In the genomic region with DNA sequence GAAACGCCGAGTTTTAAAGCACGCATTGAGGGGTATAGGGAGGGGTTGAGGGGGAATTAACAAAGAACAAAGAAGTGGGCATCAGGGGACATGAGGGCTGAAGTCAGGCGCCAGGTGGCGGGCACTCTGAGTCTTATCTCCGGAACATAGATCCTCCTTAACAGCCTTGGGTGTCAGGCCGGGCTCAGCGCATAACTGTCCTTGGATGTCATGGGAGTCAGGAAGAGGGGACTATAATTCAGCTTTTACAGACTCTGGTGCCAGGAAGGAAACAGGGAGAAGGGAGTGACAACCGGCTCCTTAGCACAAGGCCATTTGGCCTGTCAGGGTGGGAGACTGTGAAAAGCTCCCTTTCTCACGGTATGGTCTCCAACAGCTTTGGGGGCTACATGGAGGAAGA, we compare ENCODE assay signal across 27 mouse cellular contexts. TPM values are rescaled to one million over a fixed set of nuclear protein-coding genes. Genes with fewer than 3 reads are reported as not detected.
DNase-seq lines count a peak whose midpoint lies in the region; TF ChIP-seq lines count a peak whose summit lies in the region.
"Had no signal": no experiment of that assay in that cellular context is flagged by ENCODE, and none has a peak within 500 bp of the region (broad histone marks: within the 10 kb centered on the region; RNA-seq: fewer than 3 reads in every experiment).

No protein-coding gene starts in this region.

- H3K4me1 ChIP-seq in heart, embryonic 10.5 days = no peaks in the 10 kb centered on the region
- H3K4me1 ChIP-seq in kidney, adult 2 months (ENCODE audit: control insufficient read depth, insufficient read depth, low read length) = no peaks in the 10 kb centered on the region
- H3K4me1 ChIP-seq: embryonic facial prominence, embryonic 15.5 days; forebrain, embryonic 10.5 days; forebrain, embryonic 12.5 days had no signal

- no peaks in the 10 kb centered on the region for H3K27me3 ChIP-seq in heart, embryonic 10.5 days (ENCODE audit: insufficient read depth, poor library complexity, severe bottlenecking)
- H3K27me3 ChIP-seq in kidney, adult 2 months (replicated peaks; ENCODE audit: control insufficient read depth, insufficient read depth, low read length) = no peaks in the 10 kb centered on the region
- H3K27me3 ChIP-seq: embryonic facial prominence, embryonic 13.5 days; embryonic facial prominence, embryonic 15.5 days; forebrain, embryonic 12.5 days had no signal

- TF ChIP-seq CTCF in kidney, adult 2 months (conservative IDR thresholded peaks at IDR 0.05; ENCODE audit: insufficient read depth, insufficient read length, low read depth, low read length) = no peak

- peak; percentile 33 for DNase-seq in adrenal gland, postnatal 14 days
- no peak for DNase-seq in adrenal gland, adult 18-20 months (ENCODE audit: low spot score in 2 of 2)
- DNase-seq in heart, embryonic 10.5 days (ENCODE audit: low spot score) = peak; percentile 39
- no peak for DNase-seq in heart, postnatal 36 days
- peak; percentile 55 for DNase-seq in kidney, adult 2 months
- DNase-seq in kidney, postnatal 14 days = no peak
- DNase-seq: adrenal gland, postnatal 10 days; cerebellum, adult 11 months; cerebellum, adult 18-20 months; cerebellum, adult 8-10 months; cerebellum, adult 9-11 months; cerebellum, postnatal 14 days; cerebellum, postnatal 36 days; embryo, embryonic 11 days had no signal

- H3K4me3 ChIP-seq in heart, embryonic 10.5 days = no peak overlapping the region
- no peak overlapping the region for H3K4me3 ChIP-seq in kidney, adult 2 months (ENCODE audit: insufficient read depth, low read depth, low read length)
- H3K4me3 ChIP-seq: embryonic facial prominence, embryonic 13.5 days; embryonic facial prominence, embryonic 15.5 days; erythroblast, embryonic 14.5 days; forebrain, embryonic 10.5 days; forebrain, embryonic 12.5 days had no signal

- WGBS in heart, embryonic 10.5 days = 90% methylated on average over 10 of the region's 10 CpGs
- WGBS in kidney, adult 2 months = 83% methylated on average over 10 of the region's 10 CpGs

- no peak for TF ChIP-seq POLR2A in kidney, adult 2 months (IDR thresholded peaks at IDR 0.05; ENCODE audit: low read depth, low read length)

- no peak overlapping the region for H3K27ac ChIP-seq in heart, embryonic 10.5 days
- no peak overlapping the region for H3K27ac ChIP-seq in kidney, adult 2 months (ENCODE audit: insufficient read depth, low read depth, low read length)
- H3K27ac ChIP-seq: embryonic facial prominence, embryonic 13.5 days; embryonic facial prominence, embryonic 15.5 days; forebrain, embryonic 10.5 days; forebrain, embryonic 12.5 days had no signal

- H3K9me3 ChIP-seq in heart, embryonic 10.5 days = no peaks in the 10 kb centered on the region
- H3K9me3 ChIP-seq: embryonic facial prominence, embryonic 13.5 days; embryonic facial prominence, embryonic 15.5 days; forebrain, embryonic 12.5 days had no signal

- no peaks in the 10 kb centered on the region for H3K36me3 ChIP-seq in heart, embryonic 10.5 days
- H3K36me3 ChIP-seq in kidney, adult 2 months (ENCODE audit: control insufficient read depth, insufficient read depth, low read length) = no peaks in the 10 kb centered on the region
- H3K36me3 ChIP-seq: embryonic facial prominence, embryonic 13.5 days; embryonic facial prominence, embryonic 15.5 days; forebrain, embryonic 10.5 days; forebrain, embryonic 12.5 days had no signal

- intact Hi-C loops in heart, postnatal 36 days (cut with DNase I) = no loop called here

RNA-seq across cellular contexts. Expression of a gene that starts 6.2 kb away (rescaled TPM):
- total RNA-seq in adrenal gland, postnatal 14 days (2021) = 1.8 and 19.3 TPM in 2 replicates
- total RNA-seq in adrenal gland, adult 18-20 months (2021) = 10 to 100 TPM in 1 of 2 experiments, 1 to 10 TPM in 1; 7.8 to 11.3 TPM
- 0.11 TPM in 1 of 2 replicates, not detected in the other for polyA plus RNA-seq in heart, embryonic 10.5 days (2016; fragmentation: Nextera tagmentation; extraction: Ambion mirVana)
- total RNA-seq in heart, postnatal 36 days (2021) = under 1 TPM; 0.51 to 0.53 TPM
- 3.1 and 10.6 TPM in 2 replicates for polyA plus RNA-seq in kidney, adult 2 months (2012; rRNA removed)
- total RNA-seq: MEL had no signal
- polyA plus RNA-seq: brain, embryonic 14.5 days; C2C12; embryonic facial prominence, embryonic 11.5 days; embryonic facial prominence, embryonic 13.5 days; embryonic facial prominence, embryonic 15.5 days; forebrain, embryonic 10.5 days; forebrain, embryonic 12.5 days; forebrain, embryonic 14.5 days; forebrain, embryonic 16.5 days had no signal

RNA-seq across cellular contexts. Expression of a gene that starts 18.5 kb away (rescaled TPM):
- 11.0 and 23.6 TPM in 2 replicates for total RNA-seq in adrenal gland, postnatal 14 days (2021)
- 10 to 100 TPM; 12.1 to 12.4 TPM for total RNA-seq in adrenal gland, adult 18-20 months (2021)
- 2.7 and 4.0 TPM in 2 replicates for polyA plus RNA-seq in heart, embryonic 10.5 days (2016; fragmentation: Nextera tagmentation; extraction: Ambion mirVana)
- 1 to 10 TPM; 6.0 to 6.6 TPM for total RNA-seq in heart, postnatal 36 days (2021)
- 16.2 and 19.6 TPM in 2 replicates for polyA plus RNA-seq in kidney, adult 2 months (2012; rRNA removed)
- total RNA-seq: MEL had no signal
- polyA plus RNA-seq: C2C12 had no signal

RNA-seq across cellular contexts. Expression of a gene that starts 25.6 kb away (rescaled TPM):
- 15.4 and 36.5 TPM in 2 replicates for total RNA-seq in adrenal gland, postnatal 14 days (2021)
- 1 to 10 TPM; 8.8 to 8.9 TPM for total RNA-seq in adrenal gland, adult 18-20 months (2021)
- 14.6 and 19.0 TPM in 2 replicates for polyA plus RNA-seq in heart, embryonic 10.5 days (2016; fragmentation: Nextera tagmentation; extraction: Ambion mirVana)
- 10 to 100 TPM in 1 of 2 experiments, 1 to 10 TPM in 1; 8.1 to 11.8 TPM for total RNA-seq in heart, postnatal 36 days (2021)
- polyA plus RNA-seq in kidney, adult 2 months (2012; rRNA removed) = 8.3 and 10.0 TPM in 2 replicates
- total RNA-seq: MEL had no signal
- polyA plus RNA-seq: C2C12 had no signal

RNA-seq across cellular contexts. Expression of a gene that starts 46.1 kb away (rescaled TPM):
- total RNA-seq in adrenal gland, postnatal 14 days (2021) = 0.63 and 3.8 TPM in 2 replicates
- total RNA-seq in adrenal gland, adult 18-20 months (2021) = 1 to 10 TPM in 1 of 2 experiments, under 1 TPM in 1; 0.56 to 1.5 TPM
- not detected in 2 replicates for polyA plus RNA-seq in heart, embryonic 10.5 days (2016; fragmentation: Nextera tagmentation; extraction: Ambion mirVana)
- under 1 TPM in 1 of 2 experiments, not detected in 1; 0.22 TPM for total RNA-seq in heart, postnatal 36 days (2021)
- 0.20 and 0.97 TPM in 2 replicates for polyA plus RNA-seq in kidney, adult 2 months (2012; rRNA removed)
- total RNA-seq: adrenal gland, postnatal 4 days; ES-E14; MEL had no signal
- polyA plus RNA-seq: brain, embryonic 14.5 days; C2C12; embryonic facial prominence, embryonic 11.5 days; embryonic facial prominence, embryonic 13.5 days; erythroblast, embryonic 14.5 days; forebrain, embryonic 10.5 days; forebrain, embryonic 12.5 days; forebrain, embryonic 14.5 days; forebrain, embryonic 16.5 days had no signal

RNA-seq across cellular contexts. Expression of a gene that starts 46.1 kb away (rescaled TPM):
- total RNA-seq in adrenal gland, postnatal 14 days (2021) = 4.9 and 12.6 TPM in 2 replicates
- total RNA-seq in adrenal gland, adult 18-20 months (2021) = 1 to 10 TPM; 2.0 to 3.0 TPM
- 1.9 and 2.5 TPM in 2 replicates for polyA plus RNA-seq in heart, embryonic 10.5 days (2016; fragmentation: Nextera tagmentation; extraction: Ambion mirVana)
- 1 to 10 TPM; 3.1 to 4.7 TPM for total RNA-seq in heart, postnatal 36 days (2021)
- polyA plus RNA-seq in kidney, adult 2 months (2012; rRNA removed) = not detected in 2 replicates
- total RNA-seq: ES-E14, MEL had no signal
- polyA plus RNA-seq: C2C12; embryonic facial prominence, embryonic 11.5 days; erythroblast, embryonic 14.5 days; forebrain, embryonic 10.5 days; forebrain, embryonic 12.5 days; forebrain, embryonic 14.5 days; forebrain, embryonic 16.5 days had no signal

Comparison
In these comparisons a context has a peak if more than half of its experiments do, and no peak if none do; other contexts are left out.
1. DNase-seq: peak in adrenal gland, postnatal 14 days (single experiment), heart, embryonic 10.5 days (single experiment) and kidney, adult 2 months (single experiment); none in adrenal gland, adult 18-20 months (0 of 2), heart, postnatal 36 days (0 of 2) and kidney, postnatal 14 days (single experiment).